Mouse (Mus musculus) layer of hippocampus, adult 2 months (tissue): ENCODE results near the gene Nectin2. TPM values are rescaled to one million over a fixed set of nuclear protein-coding genes. Genes with fewer than 3 reads are reported as not detected.

Experiments
- DNase-seq, 2 experiments: peaks; one replicate each; pipeline ENCODE4 v3.0.0; 2022; ENCODE audit warnings: low spot score in 2 of 2
- H3K27ac ChIP-seq: fragments of 200-600 bp; 2 replicates; pipeline ENCODE4 v1.8.1; 2022
- H3K4me3 ChIP-seq: fragments of 200-600 bp; 2 replicates; pipeline ENCODE4 v1.8.1; 2022; ENCODE audit warnings: mild to moderate bottlenecking
- CTCF ChIP-seq: fragments of 200-600 bp; conservative IDR thresholded peaks from 2 replicates; pipeline ENCODE4 v1.8.1; 2022; ENCODE audit warnings: antibody characterized with exemption, mild to moderate bottlenecking, moderate library complexity
- total RNA-seq, 2 experiments: library from RNA; stranded (reverse); gene quantifications; 2 replicates each; pipeline ENCODE4 v1.2.3; 2021

Gene Nectin2
- total RNA-seq, 2 experiments from 2014 or later, result 4.5 to 5.9 TPM

- H3K27ac ChIP-seq, result no peak within 1 kb of the TSS
- DNase-seq, result no peak
- TF ChIP-seq CTCF, result no peak
- H3K4me3 ChIP-seq, result no peak within 1 kb of the TSS
These were observed 69.0 kb downstream of the Nectin2 start, which contains the start of the genes Gm44805 and Apoc4 for GRCm38 (mm10) chr7:19681202-19681694. Gene Gm44805, minus strand, starts transcription at chr7:19681423. Gene Apoc4, minus strand, starts transcription at chr7:19681479.

- DNase-seq, result no peak
- TF ChIP-seq CTCF, result no peak
- Histone ChIP-seq H3K27ac (no peak overlapping the region), H3K4me3 (no peak overlapping the region)
These were observed 69.6 kb downstream of the Nectin2 start for GRCm38 (mm10) chr7:19680702-19681101.

GRCm38 (mm10) chr7:19678901-19679300 lies 71.4 kb downstream of the Nectin2 start:
- no peak for TF ChIP-seq CTCF
- H3K27ac ChIP-seq, result no peak overlapping the region
- DNase-seq, result no peak
- H3K4me3 ChIP-seq, result no peak overlapping the region

GRCm38 (mm10) chr7:19677872-19678271 lies 72.4 kb downstream of the Nectin2 start, which contains the start of gene Apoc2:
Gene Apoc2, minus strand, starts transcription at chr7:19677941.
- no peak for DNase-seq
- no peak within 1 kb of the TSS for H3K27ac ChIP-seq
- no peak within 1 kb of the TSS for H3K4me3 ChIP-seq
- no peak for TF ChIP-seq CTCF

- no peak for TF ChIP-seq CTCF
- Histone ChIP-seq H3K27ac (no peak overlapping the region), H3K4me3 (no peak overlapping the region)
- DNase-seq, result no peak
These were observed 73.6 kb downstream of the Nectin2 start for GRCm38 (mm10) chr7:19676662-19677061.

GRCm38 (mm10) chr7:19675824-19676223 lies 74.5 kb downstream of the Nectin2 start:
- no peak for TF ChIP-seq CTCF
- no peak for DNase-seq
- Histone ChIP-seq H3K4me3 (no peak overlapping the region), H3K27ac (no peak overlapping the region)

- DNase-seq, result no peak
- Histone ChIP-seq H3K27ac (no peak overlapping the region), H3K4me3 (no peak overlapping the region)
- no peak for TF ChIP-seq CTCF
These were observed 77.1 kb downstream of the Nectin2 start for GRCm38 (mm10) chr7:19673083-19673699.

- no peak overlapping the region for H3K4me3 ChIP-seq
- H3K27ac ChIP-seq, result no peak overlapping the region
- TF ChIP-seq CTCF, result no peak
- no peak for DNase-seq
These were observed 78.8 kb downstream of the Nectin2 start for GRCm38 (mm10) chr7:19671511-19671910.

GRCm38 (mm10) chr7:19668947-19669721 lies 81.1 kb downstream of the Nectin2 start:
- Histone ChIP-seq H3K4me3 (no peak overlapping the region), H3K27ac (peak overlapping the region; percentile 80)
- peak; percentile 94 to 96 for DNase-seq
- peak; percentile 84 for TF ChIP-seq CTCF

GRCm38 (mm10) chr7:19667434-19667833 lies 82.8 kb downstream of the Nectin2 start:
- no peak for TF ChIP-seq CTCF
- H3K27ac ChIP-seq, result 0 out of 2 replicates have a peak overlapping the region, but pooled peaks have one; percentile 5
- no peak for DNase-seq
- H3K4me3 ChIP-seq, result no peak overlapping the region

- peak; percentile 52 for TF ChIP-seq CTCF
- no peak for DNase-seq
- no peak overlapping the region for H3K4me3 ChIP-seq
- 0 out of 2 replicates have a peak overlapping the region, but pooled peaks have one; percentile 5 for H3K27ac ChIP-seq
These were observed 83.5 kb downstream of the Nectin2 start for GRCm38 (mm10) chr7:19666750-19667149.

Other genes with a start within 250 kb of the Nectin2 start
- 1 to 10 TPM; 6.0 to 6.9 TPM for gene Bloc1s3, start 242.1 kb downstream of the Nectin2 start, total RNA-seq
- gene Trappc6a, start 242.1 kb downstream of the Nectin2 start, total RNA-seq, result 10 to 100 TPM; 17.2 to 20.7 TPM
- gene Nkpd1, start 232.6 kb downstream of the Nectin2 start, total RNA-seq, result under 1 TPM; 0.38 to 0.71 TPM
- gene Ppp1r37, start 187.4 kb downstream of the Nectin2 start, total RNA-seq, result 100 to 1,000 TPM; 116 to 118 TPM
- gene Zfp296, start 173.2 kb downstream of the Nectin2 start, total RNA-seq, result under 1 TPM; 0.81 to 0.95 TPM
- 10 to 100 TPM; 38.8 to 43.9 TPM for gene Gemin7, start 172.9 kb downstream of the Nectin2 start, total RNA-seq
- gene Clasrp, start 146.0 kb downstream of the Nectin2 start, total RNA-seq, result 100 to 1,000 TPM in 1 of 2 experiments, 10 to 100 TPM in 1; 95.4 to 112 TPM
- gene Relb, start 121.0 kb downstream of the Nectin2 start, total RNA-seq, result 10 to 100 TPM in 1 of 2 experiments, 1 to 10 TPM in 1; 9.8 to 11.3 TPM
- gene Clptm1, start 85.5 kb downstream of the Nectin2 start, total RNA-seq, result 100 to 1,000 TPM; 136 to 151 TPM
- gene Apoc2, start 72.5 kb downstream of the Nectin2 start, total RNA-seq, result not detected
- gene Gm44805, start 69.1 kb downstream of the Nectin2 start, total RNA-seq, result not detected
- gene Apoc4, start 69.0 kb downstream of the Nectin2 start, total RNA-seq, result not detected
- 1 to 10 TPM; 3.1 to 3.5 TPM for gene Apoc1, start 57.8 kb downstream of the Nectin2 start, total RNA-seq
- gene Apoe, start 51.3 kb downstream of the Nectin2 start, total RNA-seq, result 1,000 to 10,000 TPM; 2,242 to 2,264 TPM
- 100 to 1,000 TPM; 110 TPM for gene Tomm40, start 35.0 kb downstream of the Nectin2 start, total RNA-seq
- gene Bcam, start 20.5 kb upstream of the Nectin2 start, total RNA-seq, result 10 to 100 TPM in 1 of 2 experiments, 1 to 10 TPM in 1; 9.2 to 14.8 TPM
- gene Cblc, start 46.3 kb upstream of the Nectin2 start, total RNA-seq, result not detected
- gene Bcl3, start 72.3 kb upstream of the Nectin2 start, total RNA-seq, result under 1 TPM; 0.46 to 0.83 TPM
- gene Gm19345, start 101.5 kb upstream of the Nectin2 start, total RNA-seq, result 1 to 10 TPM in 1 of 2 experiments, under 1 TPM in 1; 0.86 to 1.6 TPM
- not detected for gene Ceacam16, start 110.8 kb upstream of the Nectin2 start, total RNA-seq
- not detected for gene Ceacam19, start 137.5 kb upstream of the Nectin2 start, total RNA-seq
- 10 to 100 TPM; 13.6 to 16.3 TPM for gene Pvr, start 170.7 kb upstream of the Nectin2 start, total RNA-seq
- gene Igsf23, start 200.3 kb upstream of the Nectin2 start, total RNA-seq, result not detected
- not detected for gene Ceacam20, start 214.9 kb upstream of the Nectin2 start, total RNA-seq
- not detected for gene Nlrp9b, start 241.0 kb upstream of the Nectin2 start, total RNA-seq